Mouse (Mus musculus): ENCODE results near the gene Gtse1. TPM values are rescaled to one million over a fixed set of nuclear protein-coding genes. Genes with fewer than 3 reads are reported as not detected.
A peak's percentile ranks its signal among the peaks of the same experiment; 100 is the strongest.

The Gtse1 gene
- polyA plus RNA-seq, 1 experiment from 2014 or later: 23.2 TPM

DNA sequence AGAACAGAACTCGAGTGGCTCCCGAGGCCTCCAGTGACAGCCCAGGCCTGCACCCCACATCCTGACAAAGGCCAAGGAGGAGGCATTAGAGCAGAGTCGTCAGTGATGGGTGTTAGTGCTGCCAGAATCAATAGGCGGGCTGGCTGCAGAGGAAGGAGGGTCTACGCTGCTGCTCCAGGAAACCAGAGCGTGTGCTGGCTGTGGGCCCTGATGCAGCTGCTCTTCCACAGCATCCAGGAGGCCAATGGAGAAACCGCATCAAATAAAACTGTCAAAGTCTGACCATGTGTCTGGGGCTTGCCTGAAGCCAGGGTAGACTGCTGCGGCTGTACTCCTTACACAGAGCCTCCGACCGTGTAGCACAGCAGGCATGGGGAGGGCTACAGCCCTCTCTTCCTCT lies 37.6 kb downstream of the Gtse1 start:
- ATAC-seq (no peak), DNase-seq (ENCODE audit: low read depth, low spot score) (no peak)
- TF ChIP-seq CTCF (IDR thresholded peaks at IDR 0.05): no peak
- ChIA-PET POLR2A (no interaction called here), CTCF (interaction anchor here (0.8 to 1.5 kb wide), 3 partner anchors 11 to 145 kb away, joined by 3 to 19 read pairs (median 3); no protein-coding TSS in a partner anchor)
- in situ Hi-C loops (cut with MboI; ENCODE audit: low pct_unique_long_range_greater_than_20kb): no loop called here
- H3K27me3 ChIP-seq: no peaks in the 10 kb centered on the region

DNA sequence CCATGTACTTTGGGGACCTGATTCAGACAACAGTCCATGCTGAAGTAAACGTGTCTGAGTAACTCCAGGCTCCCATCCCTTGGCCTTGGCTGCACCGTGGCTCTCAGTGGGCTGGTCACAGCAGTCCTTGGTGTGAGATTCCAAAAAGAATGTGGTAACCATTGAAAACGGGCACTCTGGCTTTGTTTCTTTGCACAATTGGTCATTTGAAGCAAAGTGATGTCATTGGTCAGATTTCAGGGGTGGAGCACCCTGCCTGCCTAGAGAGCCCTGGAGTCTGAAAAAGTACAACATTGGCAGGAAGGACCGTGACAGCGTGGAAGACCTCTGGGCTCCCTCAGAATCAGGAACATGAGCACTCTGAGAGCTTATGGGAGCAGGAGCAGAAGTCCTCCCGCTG lies 39.9 kb downstream of the Gtse1 start:
- H3K27me3 ChIP-seq: no peaks in the 10 kb centered on the region
- ChIA-PET POLR2A (no interaction called here), CTCF (interaction anchor here (1.5 kb wide), 1 partner anchor 11 kb away, joined by 4 read pairs; no protein-coding TSS in a partner anchor)
- no peak for TF ChIP-seq CTCF (IDR thresholded peaks at IDR 0.05)
- no peak for ATAC-seq
- no peak for DNase-seq (ENCODE audit: low read depth, low spot score)
- in situ Hi-C loops (cut with MboI; ENCODE audit: low pct_unique_long_range_greater_than_20kb): no loop called here

DNA sequence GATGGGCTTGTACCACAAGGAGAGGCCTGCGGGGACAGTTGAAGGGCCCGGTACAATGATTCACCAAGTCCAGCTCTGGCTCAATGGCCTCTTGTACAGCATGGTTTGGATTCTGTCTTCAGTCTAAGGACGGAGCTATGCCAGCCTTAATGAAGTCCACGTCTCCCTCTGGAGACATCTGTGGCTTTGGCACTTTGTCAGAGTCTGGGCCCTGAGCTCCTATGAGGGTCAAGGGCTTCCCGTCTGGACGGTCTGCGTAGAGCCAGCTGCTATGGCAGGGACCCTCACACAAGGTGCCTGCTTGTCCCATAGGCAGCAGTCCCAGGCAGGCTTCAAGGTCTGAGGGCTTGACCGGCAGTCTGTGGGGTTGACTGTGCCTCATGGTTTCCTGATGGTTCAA lies 40.8 kb downstream of the Gtse1 start:
- no peaks in the 10 kb centered on the region for H3K27me3 ChIP-seq
- DNase-seq (ENCODE audit: low read depth, low spot score) (no peak), ATAC-seq (no peak)
- CTCF ChIA-PET: interaction anchor here (1.2 to 1.5 kb wide), 2 partner anchors 10 to 13 kb away, joined by 4 read pairs; no protein-coding TSS in a partner anchor
- POLR2A ChIA-PET: no interaction called here
- TF ChIP-seq CTCF (IDR thresholded peaks at IDR 0.05): no peak
- in situ Hi-C loops (cut with MboI; ENCODE audit: low pct_unique_long_range_greater_than_20kb): no loop called here

DNA sequence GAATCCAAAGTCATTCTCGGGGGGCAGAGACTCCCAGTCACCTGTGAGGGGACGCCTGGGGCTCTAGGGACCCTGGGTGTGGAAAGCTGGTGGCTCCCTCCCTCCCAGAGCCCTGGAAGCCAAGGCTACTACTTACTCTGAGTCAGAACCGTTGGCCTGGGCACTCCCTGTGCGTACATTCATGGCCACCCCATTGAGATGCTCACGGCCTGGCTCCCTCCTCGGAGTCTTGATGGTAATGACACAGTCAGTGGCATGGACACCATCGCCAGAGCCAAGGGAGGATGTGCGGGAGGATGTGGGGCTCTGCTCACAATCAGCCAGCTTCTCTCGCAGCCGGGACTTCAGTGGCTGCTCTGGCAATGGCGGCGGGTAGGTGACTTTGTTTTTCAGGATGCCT lies 41.3 kb downstream of the Gtse1 start:
- CTCF ChIA-PET: interaction anchor here (1.2 to 1.5 kb wide), 2 partner anchors 9 to 12 kb away, joined by 4 read pairs; no protein-coding TSS in a partner anchor
- POLR2A ChIA-PET: no interaction called here
- DNase-seq (ENCODE audit: low read depth, low spot score): no peak
- no peak for ATAC-seq
- in situ Hi-C loops (cut with MboI; ENCODE audit: low pct_unique_long_range_greater_than_20kb): no loop called here
- no peak for TF ChIP-seq CTCF (IDR thresholded peaks at IDR 0.05)
- no peaks in the 10 kb centered on the region for H3K27me3 ChIP-seq

DNA sequence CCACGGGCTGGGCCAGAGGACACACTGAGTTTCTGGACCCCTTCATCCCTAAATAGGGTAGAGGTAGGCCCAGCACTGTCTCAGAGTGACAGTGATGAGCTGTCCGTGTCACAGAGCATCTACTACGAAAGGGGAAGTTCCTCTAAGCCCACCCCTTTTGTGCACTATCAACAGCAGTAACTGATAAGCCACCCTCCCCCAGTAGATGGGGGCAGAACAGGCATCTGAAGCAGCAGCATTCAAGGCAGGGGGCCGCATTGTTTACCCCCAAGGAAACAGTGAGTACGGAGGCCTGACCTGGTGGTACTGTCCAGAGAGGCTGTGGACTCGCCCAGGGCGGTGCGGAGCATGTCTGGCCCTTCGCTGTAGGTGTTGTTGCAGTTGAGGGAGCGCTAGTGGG lies 43.0 kb downstream of the Gtse1 start:
- ChIA-PET CTCF (no interaction called here), POLR2A (interaction anchor here (0.9 kb wide), 1 partner anchor 136 kb away, joined by 3 read pairs; no protein-coding TSS in a partner anchor)
- TF ChIP-seq CTCF (IDR thresholded peaks at IDR 0.05): no peak
- in situ Hi-C loops (cut with MboI; ENCODE audit: low pct_unique_long_range_greater_than_20kb): no loop called here
- DNase-seq (ENCODE audit: low read depth, low spot score) (no peak), ATAC-seq (no peak)
- no peaks in the 10 kb centered on the region for H3K27me3 ChIP-seq

DNA sequence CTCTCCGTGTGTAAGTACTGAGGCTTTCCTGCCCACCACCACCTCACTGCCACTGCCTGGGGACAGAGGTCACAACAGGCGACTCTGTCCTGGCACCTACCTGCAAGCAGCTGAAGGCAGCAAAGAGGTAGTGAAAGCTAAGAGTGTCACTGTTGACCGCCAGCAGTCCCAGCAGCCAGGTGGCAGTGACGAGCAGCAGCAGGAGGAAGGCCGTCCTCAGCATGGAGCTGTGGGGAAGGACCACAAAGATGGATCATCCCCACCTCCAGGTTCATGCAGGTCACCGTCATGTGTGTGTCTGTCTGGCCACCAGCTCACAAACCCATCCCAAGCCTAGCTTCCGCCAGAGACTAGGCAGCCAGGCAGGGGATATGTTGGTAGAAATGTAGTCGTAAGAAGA lies 44.3 kb downstream of the Gtse1 start:
- ATAC-seq: no peak
- no peak for TF ChIP-seq CTCF (IDR thresholded peaks at IDR 0.05)
- in situ Hi-C loops (cut with MboI; ENCODE audit: low pct_unique_long_range_greater_than_20kb): no loop called here
- ChIA-PET CTCF (interaction anchor here (1.0 to 2.5 kb wide), 5 partner anchors 8 to 134 kb away, joined by 3 to 11 read pairs (median 3); no protein-coding TSS in a partner anchor), POLR2A (no interaction called here)
- no peaks in the 10 kb centered on the region for H3K27me3 ChIP-seq
- no peak for DNase-seq (ENCODE audit: low read depth, low spot score)

DNA sequence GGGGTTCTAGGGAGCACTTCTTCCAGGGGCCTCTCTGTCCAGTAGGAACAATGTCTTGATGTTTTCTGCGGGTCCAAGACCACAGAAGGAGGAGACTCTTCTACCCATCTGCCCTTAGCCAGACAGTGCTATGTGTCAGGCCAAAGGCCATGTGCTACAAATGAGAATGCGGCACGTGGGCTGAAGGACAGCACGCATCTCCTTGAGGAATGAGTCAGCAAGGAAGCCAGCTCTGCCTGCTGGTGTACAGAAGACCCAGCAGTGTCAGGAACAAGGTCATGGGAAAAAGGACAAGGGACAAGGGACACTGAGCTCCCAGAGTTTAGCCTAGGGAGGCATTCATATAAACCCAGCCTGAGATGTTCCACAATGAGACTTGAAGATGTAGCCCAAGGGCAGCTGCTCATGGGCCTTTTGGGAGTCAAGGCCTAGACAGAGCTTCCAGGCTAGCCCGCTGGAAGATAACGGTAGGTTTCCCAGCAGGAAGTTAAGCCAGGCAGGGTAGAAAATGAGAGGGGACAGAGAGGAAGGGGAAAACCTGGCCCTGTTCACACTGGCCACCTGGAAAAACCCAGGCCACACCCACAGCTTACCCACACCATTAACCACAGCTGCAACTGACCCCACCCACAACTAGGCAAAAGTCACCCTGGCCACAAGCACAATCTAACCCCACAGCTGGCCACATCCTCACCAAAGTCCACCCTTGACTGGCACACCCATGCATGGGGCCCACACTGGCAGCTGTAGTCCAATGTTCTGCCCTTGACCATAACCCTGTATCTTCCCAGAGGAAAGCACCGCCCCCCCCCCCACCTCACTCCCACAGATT lies 49.3 kb downstream of the Gtse1 start:
- ATAC-seq (no peak), DNase-seq (ENCODE audit: low read depth, low spot score) (no peak)
- ChIA-PET CTCF (interaction anchor here (1.2 to 7.7 kb wide), 4 partner anchors 12 to 131 kb away, joined by 3 to 61 read pairs (median 3); no protein-coding TSS in a partner anchor), POLR2A (interaction anchor here (0.6 kb wide), 1 partner anchor 74 kb away, joined by 5 read pairs; no protein-coding TSS in a partner anchor)
- TF ChIP-seq CTCF (IDR thresholded peaks at IDR 0.05): no peak
- in situ Hi-C loops (cut with MboI; ENCODE audit: low pct_unique_long_range_greater_than_20kb): no loop called here
- H3K27me3 ChIP-seq: no peaks in the 10 kb centered on the region

DNA sequence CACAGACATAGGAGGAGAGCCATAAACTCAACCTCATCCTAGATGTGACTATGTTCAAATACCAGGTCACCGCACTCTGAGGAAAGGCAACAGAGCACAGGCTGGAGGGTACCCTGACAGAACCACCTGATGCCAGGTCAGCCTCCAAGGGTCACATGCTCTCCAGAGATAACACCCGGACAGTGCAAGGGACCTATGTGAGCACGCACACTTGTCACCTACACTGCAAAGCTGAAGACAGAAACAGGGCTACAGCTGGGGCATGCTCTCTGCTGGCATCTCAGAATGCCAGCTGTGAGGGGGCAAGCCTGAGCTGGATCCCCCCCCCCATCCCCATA lies 49.9 kb downstream of the Gtse1 start:
- ATAC-seq (no peak), DNase-seq (ENCODE audit: low read depth, low spot score) (no peak)
- H3K27me3 ChIP-seq: no peaks in the 10 kb centered on the region
- TF ChIP-seq CTCF (IDR thresholded peaks at IDR 0.05): no peak
- in situ Hi-C loops (cut with MboI; ENCODE audit: low pct_unique_long_range_greater_than_20kb): no loop called here
- CTCF ChIA-PET: interaction anchor here (1.0 to 7.7 kb wide), 4 partner anchors 9 to 135 kb away, joined by 3 to 61 read pairs (median 4); no protein-coding TSS in a partner anchor
- POLR2A ChIA-PET: interaction anchor here (0.6 kb wide), 1 partner anchor 74 kb away, joined by 5 read pairs; no protein-coding TSS in a partner anchor

DNA sequence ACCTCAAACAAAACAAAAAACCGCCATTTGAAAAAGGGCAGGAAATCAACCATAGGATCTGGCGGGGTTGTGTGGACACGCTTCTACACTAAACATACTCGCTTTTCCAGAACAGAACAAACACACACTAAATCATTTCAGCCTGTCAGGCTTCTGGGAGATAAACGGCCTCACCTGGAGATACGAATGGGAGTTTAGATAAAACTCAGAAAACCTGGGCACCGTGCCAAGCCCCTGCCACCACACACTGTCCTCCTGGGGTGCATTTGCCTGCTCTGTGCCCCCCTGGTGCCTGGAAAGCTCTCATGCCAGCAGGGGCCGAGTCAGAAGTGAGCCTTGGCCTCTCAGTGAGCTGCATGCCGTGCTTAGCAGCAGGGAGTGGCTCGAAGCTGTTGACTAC lies 50.4 kb downstream of the Gtse1 start:
- in situ Hi-C loops (cut with MboI; ENCODE audit: low pct_unique_long_range_greater_than_20kb): loop anchor here (5.0 kb wide), 2 partner anchors 127 to 212 kb away; no protein-coding TSS in a partner anchor
- ATAC-seq (no peak), DNase-seq (ENCODE audit: low read depth, low spot score) (no peak)
- ChIA-PET CTCF (interaction anchor here (0.9 to 7.7 kb wide), 6 partner anchors 10 to 230 kb away, joined by 3 to 61 read pairs (median 4); partner anchors contain the start of gene Celsr1), POLR2A (interaction anchor here (0.8 kb wide), 1 partner anchor 131 kb away, joined by 3 read pairs; no protein-coding TSS in a partner anchor)
- TF ChIP-seq CTCF (IDR thresholded peaks at IDR 0.05): no peak
- H3K27me3 ChIP-seq: no peaks in the 10 kb centered on the region

DNA sequence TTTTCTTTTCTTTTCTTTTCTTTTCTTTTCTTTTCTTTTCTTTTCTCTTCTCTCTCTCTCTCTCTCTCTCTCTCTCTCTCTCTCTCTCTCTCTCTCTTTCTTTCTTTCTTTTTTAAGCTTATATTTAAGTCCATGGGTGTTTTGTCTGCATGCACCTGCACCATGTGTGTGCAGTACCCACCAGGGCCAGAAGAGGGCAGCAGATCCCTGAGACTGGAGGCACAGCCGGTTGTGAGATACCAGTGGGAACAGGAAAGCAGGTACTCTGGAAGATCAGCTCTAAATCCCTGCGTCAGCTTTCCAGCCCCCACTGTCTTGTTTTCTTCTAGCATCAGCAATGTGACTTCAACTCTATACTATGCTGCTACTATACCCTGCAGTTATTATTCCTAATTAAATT lies 54.1 kb downstream of the Gtse1 start:
- ATAC-seq (no peak), DNase-seq (ENCODE audit: low read depth, low spot score) (peak; percentile 24)
- in situ Hi-C loops (cut with MboI; ENCODE audit: low pct_unique_long_range_greater_than_20kb): loop anchor here (5.0 kb wide), 2 partner anchors 124 to 209 kb away; no protein-coding TSS in a partner anchor
- H3K27me3 ChIP-seq: no peaks in the 10 kb centered on the region
- no peak for TF ChIP-seq CTCF (IDR thresholded peaks at IDR 0.05)
- POLR2A ChIA-PET: interaction anchor here (0.6 kb wide), 1 partner anchor 125 kb away, joined by 6 read pairs; no protein-coding TSS in a partner anchor
- CTCF ChIA-PET: interaction anchor here (0.8 to 7.7 kb wide), 23 partner anchors 9 to 227 kb away, joined by 3 to 61 read pairs (median 4); partner anchors contain the start of gene Celsr1
